Mouse (Mus musculus) adrenal gland (tissue): ENCODE results near the gene Ttc19.
"Not testable (repeated sequence)": the region's sequence is repeated elsewhere in the genome, so short reads cannot be mapped to it uniquely, and the experiment has no call there.

Source experiments
- intact Hi-C: fragments of 180-260 bp; cut with DNase I; formaldehyde crosslinking; loops from one replicate; pipeline ENCODE4 v1.15.1; 2025

Gene Ttc19

DNA sequence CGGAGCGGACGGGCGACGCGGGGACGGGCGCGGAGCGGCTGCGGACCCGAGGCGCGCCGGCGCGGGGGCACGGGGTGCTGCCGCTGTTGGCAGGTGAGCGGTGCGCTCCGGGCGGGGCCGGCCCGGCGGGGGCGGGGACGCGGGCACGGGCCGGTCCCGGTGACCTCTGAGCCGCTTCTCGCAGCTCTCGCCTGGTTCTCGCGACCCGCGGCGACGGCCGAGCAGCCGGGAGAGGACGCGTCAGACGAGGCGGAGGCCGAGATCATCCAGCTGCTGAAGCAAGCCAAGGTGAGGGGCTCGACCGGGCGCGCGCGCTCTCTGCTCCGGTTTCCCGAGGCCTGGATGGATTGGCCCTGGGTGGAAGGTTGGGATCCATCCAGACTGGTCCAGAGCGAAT lies 326 bp downstream of the Ttc19 start:
- intact Hi-C loops, result no loop called here

DNA sequence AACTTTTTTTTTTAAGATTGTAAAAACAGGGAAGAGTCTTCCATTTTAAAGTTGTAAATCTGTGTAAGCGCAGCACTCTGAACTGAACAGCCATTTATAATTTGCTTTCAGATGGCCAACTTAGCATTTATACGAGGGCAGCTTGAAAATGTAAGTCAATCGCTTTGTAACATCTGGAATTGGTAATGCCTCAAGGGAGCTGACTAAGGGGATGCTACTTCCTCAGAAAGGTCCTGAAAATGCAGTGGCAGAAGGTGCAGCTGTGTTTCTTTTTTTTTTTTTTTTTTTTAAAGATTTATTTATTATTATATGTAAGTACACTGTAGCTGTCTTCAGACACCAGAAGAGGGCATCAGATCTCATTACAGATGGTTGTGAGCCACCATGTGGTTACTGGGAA lies 2.7 kb downstream of the Ttc19 start:
- intact Hi-C loops, result not testable (repeated sequence)

DNA sequence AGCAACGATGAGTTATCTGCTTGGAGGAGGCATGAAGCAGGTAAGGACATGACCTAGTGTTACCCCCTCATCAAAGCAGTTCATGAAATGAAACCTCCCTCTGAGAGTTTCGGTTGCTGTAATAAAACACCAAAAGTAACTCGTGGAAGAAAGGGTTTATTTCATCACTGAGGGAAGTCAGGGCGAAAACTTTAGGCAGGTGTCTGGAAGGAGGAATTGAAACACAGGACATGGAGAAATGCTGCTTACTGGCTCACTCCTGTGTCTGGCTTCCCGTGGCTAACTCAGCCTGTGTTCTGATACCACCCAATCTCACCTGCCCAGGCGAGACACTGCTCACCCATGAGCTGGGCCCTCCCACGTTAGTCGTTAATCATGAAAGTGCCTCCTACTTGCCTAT lies 3.7 kb downstream of the Ttc19 start:
- intact Hi-C loops, result no loop called here

DNA sequence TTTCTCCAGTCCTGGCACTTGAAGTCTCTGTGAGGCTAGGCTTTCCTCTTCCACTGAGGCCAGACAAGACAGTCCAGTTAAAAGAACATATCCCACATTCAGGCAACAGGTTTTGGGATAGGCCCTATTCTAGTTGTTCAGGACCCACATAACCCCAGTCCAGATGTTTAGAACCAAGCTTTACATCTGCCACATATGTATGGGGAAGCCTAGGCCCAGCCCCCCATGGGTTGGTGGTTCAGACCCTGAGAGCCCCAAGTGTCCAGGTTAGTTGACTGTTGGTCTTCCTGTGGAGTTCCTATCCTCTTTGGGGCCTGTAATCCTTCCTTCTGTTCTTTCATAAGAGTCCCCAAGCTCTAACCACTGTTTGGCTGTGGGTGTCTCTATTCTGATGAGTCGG lies 6.4 kb downstream of the Ttc19 start:
- intact Hi-C loops, result no loop called here

DNA sequence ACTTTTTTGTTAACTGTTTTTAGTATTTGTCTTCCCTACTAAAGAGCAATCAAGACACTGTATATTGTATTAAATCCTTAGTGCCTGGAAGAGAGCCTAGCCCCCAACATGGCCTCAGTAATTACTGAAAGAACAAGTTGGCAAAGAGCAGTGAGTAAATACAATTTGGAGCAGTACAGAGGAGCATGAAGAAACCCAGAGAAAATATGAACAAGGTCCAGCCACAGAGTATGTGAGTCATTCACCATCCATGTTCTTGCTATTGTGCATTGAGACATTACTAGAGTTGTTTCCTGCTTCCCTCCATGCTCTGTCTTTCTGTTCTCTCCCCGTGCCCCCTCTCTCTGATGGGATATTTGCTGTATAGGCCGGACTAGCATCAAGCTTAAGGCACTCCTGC lies 12.8 kb downstream of the Ttc19 start:
- intact Hi-C loops, result no loop called here

DNA sequence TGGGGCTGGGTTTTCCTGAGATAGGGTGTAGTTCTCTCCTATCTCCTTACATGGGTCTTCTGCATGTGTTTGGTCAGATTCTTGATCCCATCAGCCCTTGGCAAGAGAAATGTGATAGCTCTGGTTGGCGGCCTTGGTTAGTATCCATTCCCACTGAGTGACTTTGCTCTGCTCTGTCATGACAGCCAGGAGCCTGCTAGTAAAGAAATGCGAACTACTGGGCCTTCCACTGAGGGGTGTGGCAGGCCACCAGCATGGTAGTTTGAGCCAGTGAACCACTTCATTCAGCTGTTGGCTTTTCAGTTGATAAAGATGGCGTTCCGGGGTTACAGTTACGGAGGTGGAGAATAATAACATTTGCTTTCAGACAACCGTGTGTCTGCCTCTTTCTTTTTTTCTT lies 17.6 kb downstream of the Ttc19 start:
- intact Hi-C loops, result no loop called here

DNA sequence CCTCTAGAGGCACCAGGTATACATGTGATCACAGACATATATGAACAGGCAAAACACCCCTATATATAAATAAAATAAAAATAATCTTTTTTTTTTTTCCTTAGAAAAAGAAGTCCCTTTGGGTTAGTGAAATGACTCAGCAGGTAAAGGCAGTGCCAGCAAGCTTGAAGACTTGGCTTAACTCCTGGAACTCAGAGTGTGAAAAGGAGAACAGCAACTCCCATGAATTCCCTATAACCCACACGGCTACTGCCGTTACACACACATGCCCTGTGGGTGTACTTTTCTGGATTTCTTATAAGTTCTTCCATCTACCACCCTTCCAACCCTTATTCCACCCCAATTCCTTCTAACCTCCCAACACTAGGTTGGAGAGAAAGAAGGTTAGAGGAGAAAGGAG lies 24.6 kb downstream of the Ttc19 start:
- intact Hi-C loops, result no loop called here

DNA sequence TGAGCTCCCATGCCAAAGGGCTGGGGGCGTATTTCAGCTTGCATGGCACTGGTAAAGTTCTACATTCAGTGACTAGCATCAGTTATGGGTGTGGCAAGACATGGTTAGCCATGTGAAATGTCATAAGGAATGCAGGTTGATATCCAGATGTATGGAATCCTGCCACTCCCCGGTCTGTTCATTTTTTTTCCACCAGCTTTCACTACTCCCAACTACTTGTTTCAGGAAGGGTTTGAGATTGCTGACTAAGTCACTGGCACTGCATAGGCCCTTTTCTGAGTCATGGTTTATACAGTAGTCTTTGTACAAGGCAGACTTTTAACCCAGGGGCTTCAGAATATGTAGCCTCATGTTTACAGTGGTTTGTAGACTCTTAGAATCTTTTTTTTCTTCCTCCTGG lies 28.0 kb downstream of the Ttc19 start:
- intact Hi-C loops, result no loop called here

DNA sequence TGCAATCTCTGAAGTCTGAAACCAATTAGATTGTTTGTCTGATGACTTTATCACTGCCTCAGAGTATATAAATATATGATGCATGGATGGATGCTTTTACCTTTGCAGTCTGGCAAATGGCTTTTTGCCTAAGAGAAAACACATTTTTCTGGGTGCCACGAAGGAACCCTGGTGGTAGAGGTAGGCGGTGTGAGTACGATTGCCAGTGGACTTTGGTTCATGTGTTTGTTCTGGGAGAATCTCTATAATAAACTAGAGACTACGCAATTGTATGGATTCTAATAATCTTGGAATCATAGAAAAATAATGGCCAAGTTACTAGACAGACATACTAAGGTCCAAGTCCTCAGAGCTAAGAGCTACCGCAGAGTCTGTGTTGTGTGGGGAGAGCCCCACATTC lies 33.7 kb downstream of the Ttc19 start:
- intact Hi-C loops, result no loop called here

DNA sequence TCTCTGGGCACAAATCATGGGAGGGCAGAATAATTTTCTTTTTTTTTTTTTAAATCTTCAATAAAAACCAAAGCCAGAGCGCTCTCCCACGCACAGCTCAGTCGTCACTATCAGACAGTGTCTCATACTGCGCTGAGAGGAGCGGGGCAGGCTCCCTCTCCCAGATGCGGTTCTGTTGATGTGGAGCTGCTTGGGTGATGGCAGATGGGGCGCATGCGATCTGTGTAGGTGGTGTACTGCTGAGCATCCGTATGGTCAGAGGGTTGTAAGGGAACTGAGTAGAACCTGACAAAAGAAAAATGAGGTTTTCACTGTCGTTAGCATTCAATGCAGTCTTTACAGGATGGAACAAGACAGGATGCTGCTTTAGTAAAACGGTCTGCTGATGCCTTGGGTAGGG lies 36.5 kb downstream of the Ttc19 start:
- intact Hi-C loops, result no loop called here

DNA sequence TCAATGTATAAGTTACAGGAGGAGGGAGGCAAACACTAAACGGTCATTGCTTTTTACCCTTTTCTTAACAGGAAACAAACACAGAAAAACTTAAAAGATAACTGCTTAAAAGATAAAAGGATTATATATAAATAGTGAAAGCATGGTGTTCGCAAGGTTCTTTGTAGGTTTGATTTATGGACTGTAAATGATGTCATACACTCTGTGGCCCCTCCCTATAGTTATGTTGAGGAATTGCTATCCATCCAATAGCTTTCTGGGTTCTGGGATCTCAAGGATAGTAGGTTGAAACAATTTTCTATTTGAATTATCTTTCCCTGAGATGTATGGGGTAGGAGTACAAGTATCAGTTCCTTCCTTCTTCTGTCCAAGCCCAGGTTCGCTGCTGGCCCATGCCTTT lies 38.8 kb downstream of the Ttc19 start:
- intact Hi-C loops, result no loop called here

DNA sequence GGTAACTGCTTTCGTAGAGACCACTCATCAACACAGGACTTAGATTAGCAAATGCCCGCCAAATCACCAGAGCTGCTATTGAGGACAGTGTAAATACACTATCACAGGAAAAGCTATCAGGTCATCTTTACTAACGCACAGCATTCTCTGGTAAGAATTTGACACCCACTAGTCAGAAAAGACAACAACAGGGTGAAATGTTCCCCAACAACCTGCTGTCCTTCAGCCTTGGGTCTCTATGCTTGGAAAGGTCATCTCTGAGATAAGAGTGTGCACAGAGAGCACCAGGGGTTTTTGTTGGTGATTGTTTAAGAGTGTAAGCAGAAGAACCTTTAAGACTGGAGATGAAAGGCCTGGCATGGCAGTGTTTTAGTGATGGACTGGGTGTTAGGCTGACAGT lies 42.4 kb downstream of the Ttc19 start:
- intact Hi-C loops, result no loop called here

DNA sequence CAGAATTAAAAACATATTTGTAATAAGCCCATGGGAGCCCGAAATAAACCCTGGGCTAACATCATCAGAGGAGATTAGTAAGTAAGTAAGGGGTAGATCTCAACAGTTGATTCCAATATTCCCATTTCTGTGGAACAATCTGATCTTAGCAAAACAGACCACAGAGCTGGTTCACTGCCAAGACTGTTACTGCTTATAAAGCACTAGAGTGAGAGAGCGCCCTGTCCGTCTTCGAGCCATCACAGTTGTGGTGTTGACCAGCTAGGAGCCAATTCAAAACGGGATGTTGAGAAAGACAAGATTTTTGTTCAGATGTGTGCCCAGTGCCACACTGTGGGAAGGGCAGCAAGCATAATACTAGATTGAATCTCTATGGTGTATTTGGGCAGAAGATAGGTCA lies 49.9 kb downstream of the Ttc19 start:
- intact Hi-C loops, result no loop called here

DNA sequence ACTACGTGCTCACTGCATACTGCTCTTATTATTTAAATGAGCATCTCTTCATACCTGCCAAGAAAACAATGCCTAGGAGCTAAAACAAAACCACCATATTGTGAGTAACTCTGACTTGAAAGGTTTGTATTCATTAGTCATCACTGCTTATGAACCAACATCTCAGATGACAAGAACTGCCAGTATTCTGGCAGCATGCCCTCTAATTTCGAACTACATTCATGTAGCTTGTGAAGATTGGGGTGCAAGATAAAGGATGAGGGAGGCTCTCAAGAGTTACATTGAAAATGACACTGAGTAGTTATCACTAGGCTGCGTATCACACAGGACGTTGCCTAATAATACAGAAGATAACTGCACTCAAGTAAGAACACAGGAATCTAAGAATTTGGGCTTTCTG lies 51.0 kb downstream of the Ttc19 start:
- intact Hi-C loops, result no loop called here

DNA sequence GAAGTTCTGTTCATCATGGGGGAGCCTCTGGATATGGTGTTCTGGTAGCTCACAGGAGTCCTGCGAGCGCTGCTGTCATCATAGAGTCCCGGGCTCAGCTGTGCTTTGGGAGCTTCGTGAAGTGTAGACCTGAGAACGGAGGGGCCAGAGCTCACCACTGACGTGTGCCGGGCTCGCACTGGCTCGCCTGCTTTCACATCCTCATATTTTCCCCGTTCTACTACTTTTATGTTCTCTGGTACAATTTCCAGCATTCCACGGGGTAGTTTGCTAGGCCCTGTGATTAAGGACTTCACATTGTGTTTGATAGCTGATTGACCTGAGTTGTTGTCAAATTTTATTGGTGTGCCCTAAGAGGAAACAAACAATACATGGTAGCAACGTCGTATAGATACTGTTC lies 61.7 kb downstream of the Ttc19 start:
- intact Hi-C loops, result loop anchor here (5.0 kb wide), 1 partner anchor 49 kb away; no protein-coding TSS in a partner anchor

DNA sequence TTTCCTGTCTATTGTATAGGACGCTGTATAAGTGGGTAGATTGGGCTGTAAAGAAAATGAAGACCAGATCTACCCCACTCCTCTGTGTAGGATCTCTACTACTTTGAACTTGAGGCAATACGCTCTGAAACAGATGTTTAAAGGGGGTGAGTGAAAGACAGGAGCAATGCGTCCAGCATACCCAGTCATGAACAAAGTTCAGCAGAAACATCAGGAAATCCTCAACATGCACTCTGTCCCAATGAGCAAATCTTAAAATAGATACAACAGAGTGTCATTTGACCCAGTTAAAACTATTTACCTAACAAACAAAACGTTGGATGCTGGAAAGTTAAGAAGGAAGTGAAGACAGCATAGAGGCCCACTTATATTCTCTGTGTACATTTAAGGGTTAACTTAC lies 70.7 kb downstream of the Ttc19 start:
- intact Hi-C loops, result no loop called here

DNA sequence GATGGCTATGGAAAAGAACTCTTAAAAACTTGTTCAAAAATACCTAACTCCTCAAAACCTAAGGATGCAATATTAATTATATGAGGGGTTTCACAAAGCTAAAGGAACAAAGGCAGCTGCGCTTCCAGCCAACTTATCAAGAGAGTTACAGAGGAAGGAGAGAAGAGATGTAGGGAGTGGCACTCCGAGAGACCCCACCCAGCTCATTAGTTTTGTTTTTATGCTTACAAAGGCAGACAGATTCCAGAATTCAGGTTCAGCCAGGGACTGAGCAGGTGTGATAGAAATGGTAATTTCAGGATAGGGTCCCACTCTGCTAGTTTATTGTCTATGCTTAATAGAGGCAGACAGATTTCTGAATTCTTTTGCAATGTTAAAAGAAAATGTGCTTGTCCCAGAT lies 73.9 kb downstream of the Ttc19 start:
- intact Hi-C loops, result no loop called here

DNA sequence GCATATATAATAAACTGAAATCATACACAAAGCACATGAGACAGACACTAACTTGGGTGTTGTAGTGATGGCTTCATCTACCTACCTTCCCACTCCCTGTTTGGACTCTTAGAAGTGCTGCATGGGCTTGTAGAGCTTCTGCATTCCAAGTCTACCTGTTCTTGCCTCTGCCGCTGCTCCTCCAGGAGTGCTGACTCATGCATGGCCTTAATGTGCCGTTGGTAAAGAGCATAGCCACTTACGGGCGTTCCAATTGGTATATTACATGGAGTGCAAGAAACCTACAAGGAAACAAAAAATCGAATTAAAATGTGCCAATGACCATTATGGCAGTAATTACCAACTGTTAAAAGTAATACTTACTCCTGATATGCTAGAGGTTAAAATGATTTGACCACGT lies 85.6 kb downstream of the Ttc19 start:
- intact Hi-C loops, result no loop called here

DNA sequence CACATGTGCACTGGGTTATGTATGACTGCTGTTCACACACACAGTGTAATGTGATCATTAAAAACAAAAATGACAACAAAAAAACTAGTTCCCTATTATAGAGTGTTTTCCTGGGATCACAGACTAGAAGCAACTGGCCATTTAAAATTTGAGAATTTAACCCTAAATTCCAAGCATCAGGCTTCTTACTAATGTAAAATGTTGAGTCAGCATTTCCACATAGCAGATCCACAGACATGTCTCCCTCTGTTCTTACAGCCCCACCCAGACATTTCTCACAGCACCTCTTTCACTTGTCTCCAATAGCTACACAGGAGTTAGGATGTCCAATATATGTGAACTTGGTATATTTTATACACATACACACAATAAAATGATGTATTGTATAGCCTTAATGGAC lies 88.7 kb downstream of the Ttc19 start:
- intact Hi-C loops, result loop anchor here (5.0 kb wide), 1 partner anchor 43 kb away; no protein-coding TSS in a partner anchor

DNA sequence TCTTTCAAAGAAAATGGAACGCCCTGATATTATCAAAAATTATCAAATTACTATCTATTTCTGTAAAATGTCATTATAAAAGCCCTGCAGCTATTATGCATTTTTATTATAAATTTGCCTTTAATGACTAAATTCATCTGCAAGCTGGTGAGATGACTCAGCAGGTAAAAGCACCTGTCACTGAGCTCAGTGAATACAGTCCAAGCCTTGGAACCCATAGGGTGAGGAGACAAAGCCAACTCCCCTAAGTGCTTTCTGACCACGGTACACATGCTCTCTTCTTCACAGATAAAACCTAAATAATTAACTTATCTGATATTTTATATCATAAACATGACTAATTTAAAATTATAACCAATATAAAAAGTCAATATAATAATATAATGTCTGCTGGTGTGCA lies 90.5 kb downstream of the Ttc19 start:
- intact Hi-C loops, result loop anchor here (5.0 kb wide), 1 partner anchor 44 kb away; no protein-coding TSS in a partner anchor

DNA sequence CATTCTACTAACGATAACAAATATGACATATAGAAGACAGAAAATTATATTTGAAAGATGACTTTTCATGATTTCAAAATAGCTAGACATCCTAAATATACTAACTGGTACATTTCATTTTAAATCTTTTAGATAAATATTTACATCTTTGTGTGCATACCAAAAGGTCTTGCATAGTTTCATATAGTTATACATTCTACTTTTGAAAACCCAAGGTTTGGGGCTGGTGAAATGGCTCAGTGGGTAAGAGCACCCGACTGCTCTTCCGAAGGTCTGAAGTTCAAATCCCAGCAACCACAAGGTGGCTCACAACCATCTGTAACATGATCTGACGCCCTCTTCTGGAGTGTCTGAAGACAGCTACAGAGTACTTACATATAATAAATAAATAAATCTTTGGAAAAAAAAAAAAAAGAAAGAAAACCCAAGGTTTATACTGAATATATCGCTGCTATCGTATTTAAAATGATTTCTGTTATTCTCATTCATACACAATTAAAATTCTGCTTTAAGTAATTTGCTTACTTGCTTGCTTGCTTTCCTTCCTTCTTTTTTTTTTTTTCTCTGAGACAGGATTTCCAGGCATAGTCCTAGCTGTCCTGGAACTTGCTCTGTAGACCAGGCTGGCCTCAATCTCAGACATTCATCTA lies 96.1 kb downstream of the Ttc19 start:
- intact Hi-C loops, result not testable (repeated sequence)
